Mouse (Mus musculus) midbrain, embryonic 15.5 days (tissue): Measurements from ENCODE around the gene AU021092. TPM values are rescaled to one million over a fixed set of nuclear protein-coding genes. Genes with fewer than 3 reads are reported as not detected.
"Not testable (repeated sequence)": the region's sequence is repeated elsewhere in the genome, so short reads cannot be mapped to it uniquely, and the experiment has no call there.

Source experiments
- ATAC-seq: fragments of 200-750 bp; cut with Nextera tagmentation; replicated peaks from 2 replicates; pipeline ENCODE4 v1.8.0; 2017; ENCODE audit warnings: moderate TSS enrichment
- H3K27ac ChIP-seq: fragments of 300-500 bp; sonication (generic); 2 replicates; pipeline ENCODE4 v1.5.1; 2015; ENCODE audit warnings: mild to moderate bottlenecking, inconsistent platforms
- H3K27me3 ChIP-seq: fragments of 300-500 bp; sonication (generic); replicated peaks from 2 replicates; pipeline ENCODE4 v1.6.1; 2015; ENCODE audit warnings: inconsistent platforms
- H3K36me3 ChIP-seq: fragments of 300-500 bp; sonication (generic); replicated peaks from 2 replicates; pipeline ENCODE4 v1.6.1; 2015; ENCODE audit warnings: inconsistent platforms
- H3K4me1 ChIP-seq: fragments of 300-500 bp; sonication (generic); 2 replicates; pipeline ENCODE4 v1.6.1; 2015; ENCODE audit warnings: inconsistent platforms
- H3K4me2 ChIP-seq: fragments of 300-500 bp; sonication (generic); 2 replicates; pipeline ENCODE4 v1.6.1; 2015; ENCODE audit warnings: inconsistent platforms, mild to moderate bottlenecking, moderate library complexity
- H3K4me3 ChIP-seq: fragments of 300-500 bp; sonication (generic); 2 replicates; pipeline ENCODE4 v1.5.1; 2015; ENCODE audit warnings: mild to moderate bottlenecking, inconsistent platforms
- H3K9ac ChIP-seq: fragments of 300-500 bp; sonication (generic); 2 replicates; pipeline ENCODE4 v1.6.1; 2015; ENCODE audit warnings: mild to moderate bottlenecking, inconsistent platforms
- H3K9me3 ChIP-seq: fragments of 300-500 bp; sonication (generic); 2 replicates; pipeline ENCODE4 v1.6.1; 2016; ENCODE audit warnings: inconsistent platforms
- WGBS: fragments of 180-500 bp; shearing (Covaris S2); methylation state at CpG from one replicate; pipeline ENCODE4 v1.1.7; 2015; ENCODE audit warnings: mixed read lengths; 5-methylcytosine and 5-hydroxymethylcytosine counted together
- polyA plus RNA-seq: library from polyadenylated mRNA; unstranded; fragments of >200 nt; fragmentation: Nextera tagmentation; extraction: Ambion mirVana; gene quantifications from 2 replicates; pipeline ENCODE4 v1.2.1, GENCODE M21; 2015

Gene AU021092
- polyA plus RNA-seq, 1 experiment from 2014 or later, result 14.8 TPM

DNA sequence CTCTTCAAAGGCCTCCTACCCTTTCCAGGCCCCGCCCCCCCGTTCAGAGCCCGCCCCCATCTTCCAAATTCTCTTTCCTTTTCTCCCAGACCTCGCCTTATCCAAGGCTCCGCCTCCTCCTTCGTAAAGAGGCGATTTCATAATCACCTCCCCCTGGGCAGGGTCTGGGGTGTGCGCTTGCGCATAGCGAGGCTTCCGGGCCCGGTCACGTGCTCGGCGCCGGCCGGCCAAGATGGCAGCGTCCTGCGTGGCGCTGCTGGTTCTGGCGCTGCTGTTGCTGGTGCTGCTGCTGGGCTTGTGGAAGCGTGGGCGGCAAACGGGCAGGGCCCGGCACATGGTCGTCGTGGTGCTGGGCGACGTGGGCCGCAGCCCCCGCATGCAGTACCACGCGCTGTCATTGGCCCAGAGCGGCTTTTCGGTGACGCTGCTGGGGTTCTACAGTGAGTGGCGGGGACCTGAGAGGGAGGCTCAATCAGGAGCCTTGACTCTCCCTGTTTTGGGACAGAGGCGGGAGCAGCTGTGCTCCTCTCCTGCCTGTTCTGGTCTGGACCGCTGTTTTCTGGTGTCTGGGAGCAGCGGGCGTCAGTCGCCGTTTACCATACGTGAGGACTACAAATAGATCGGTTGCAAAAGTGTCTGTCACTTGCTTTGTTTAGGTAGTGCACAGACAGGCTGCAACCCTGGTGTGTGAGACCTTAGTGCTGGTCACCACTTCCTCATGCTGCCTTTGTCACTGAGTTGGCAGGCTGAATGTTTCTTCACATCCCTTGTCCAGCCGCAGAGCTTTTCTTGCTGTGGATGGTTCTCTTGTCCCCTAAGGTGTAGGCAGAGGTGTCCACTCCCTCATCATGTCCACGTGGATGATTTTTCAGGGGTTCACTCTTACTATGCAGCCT is 11.6 kb upstream of the AU021092 start, which contains the start of gene Alg1:
TSS of gene Alg1 (plus strand) at position 204 of the 896 bp plus-strand sequence.
- peak within 1 kb of the TSS; percentile 70 for H3K27ac ChIP-seq
- peak within 1 kb of the TSS; percentile 70 for H3K4me2 ChIP-seq
- H3K36me3 ChIP-seq, result no peaks in the 10 kb centered on the region
- ATAC-seq, result peak; percentile 97
- peaks cover 3% of the 10 kb centered on the region; the same call in 1 of the 2 replicates for H3K27me3 ChIP-seq
- H3K4me1 ChIP-seq, result peaks cover 10% of the 10 kb centered on the region
- peak within 1 kb of the TSS; percentile 68 for H3K9ac ChIP-seq
- H3K4me3 ChIP-seq, result peak within 1 kb of the TSS; percentile 67
- 3% methylated on average over 47 of the region's 47 CpGs for WGBS
- no peaks in the 10 kb centered on the region for H3K9me3 ChIP-seq

DNA sequence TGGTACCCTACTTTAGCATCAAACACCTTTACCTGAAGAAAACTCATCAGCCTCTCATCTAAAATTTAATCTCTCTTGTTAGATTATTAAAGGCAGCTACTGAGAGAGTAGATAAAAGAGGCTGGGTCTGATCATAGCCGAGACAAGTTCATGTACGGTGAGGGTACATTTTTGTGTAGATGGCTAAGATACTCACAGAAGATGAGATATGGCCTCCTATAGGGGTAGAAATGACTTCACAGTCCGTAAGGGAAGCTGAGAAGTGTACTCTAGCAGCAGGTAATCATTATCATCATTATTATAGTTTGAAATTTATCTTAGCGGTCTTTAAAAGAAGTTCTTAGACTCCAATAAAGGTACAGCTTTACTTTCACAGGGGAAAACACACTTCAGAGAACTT is 10.9 kb upstream of the AU021092 start:
- Histone ChIP-seq H3K4me1 (peaks cover 10% of the 10 kb centered on the region), H3K27ac (no peak overlapping the region), H3K4me2 (peak overlapping the region; percentile 70), H3K9me3 (no peaks in the 10 kb centered on the region), H3K27me3 (peaks cover 3% of the 10 kb centered on the region; the same call in 1 of the 2 replicates), H3K9ac (no peak overlapping the region), H3K4me3 (peak overlapping the region; percentile 67), H3K36me3 (no peaks in the 10 kb centered on the region)
- 72% methylated on average over 4 of the region's 4 CpGs for WGBS
- no peak; the same call in 1 of the 2 replicates for ATAC-seq

DNA sequence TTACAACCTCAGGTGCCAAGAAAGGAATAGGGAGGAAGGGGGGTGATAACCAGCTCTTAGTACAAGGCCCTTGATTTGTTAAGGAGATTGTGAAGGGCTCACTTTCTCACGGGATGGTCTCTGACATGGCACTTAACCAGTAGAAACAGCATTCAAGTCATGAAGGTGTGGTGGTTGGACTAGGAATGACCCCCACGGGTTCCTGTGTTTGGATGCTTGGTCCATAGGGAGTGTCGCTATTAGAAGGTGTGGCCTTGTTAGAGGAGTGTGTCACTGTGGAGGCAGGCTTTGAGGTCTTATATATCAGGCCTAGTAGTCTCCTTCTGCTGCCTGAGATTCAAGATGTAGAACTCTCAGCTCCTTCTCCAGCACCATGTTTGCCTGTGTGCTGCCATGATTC is 6.0 kb upstream of the AU021092 start:
- not testable (repeated sequence) for H3K9me3 ChIP-seq, H3K27ac ChIP-seq, H3K36me3 ChIP-seq, H3K4me2 ChIP-seq, H3K4me1 ChIP-seq, ATAC-seq, H3K4me3 ChIP-seq, H3K27me3 ChIP-seq, H3K9ac ChIP-seq
- 76% methylated on average over 3 of the region's 3 CpGs for WGBS

DNA sequence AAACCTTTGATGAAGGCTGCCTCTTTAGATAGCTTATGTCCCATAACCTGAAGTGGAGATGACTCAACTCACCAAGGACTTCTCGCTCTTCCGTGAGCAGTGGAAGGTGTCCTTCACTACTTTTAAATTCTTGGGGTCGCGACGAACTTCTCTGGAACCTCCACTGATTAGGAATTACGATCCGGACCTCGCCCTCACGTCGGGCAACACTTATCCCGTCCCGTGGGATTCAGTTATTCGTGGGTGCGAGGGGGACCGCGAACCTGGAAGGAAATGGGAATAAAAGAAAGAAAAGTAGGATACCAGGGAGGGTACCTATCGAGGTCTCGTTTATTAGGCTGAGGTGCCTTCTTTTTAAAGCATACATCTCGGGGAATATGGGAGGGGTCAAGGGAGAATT is 5.4 kb upstream of the AU021092 start:
- not testable (repeated sequence) for ATAC-seq, H3K9me3 ChIP-seq, H3K4me3 ChIP-seq, H3K4me2 ChIP-seq, H3K4me1 ChIP-seq, H3K27ac ChIP-seq, H3K9ac ChIP-seq, H3K27me3 ChIP-seq, H3K36me3 ChIP-seq
- WGBS, result 85% methylated on average over 19 of the region's 19 CpGs

DNA sequence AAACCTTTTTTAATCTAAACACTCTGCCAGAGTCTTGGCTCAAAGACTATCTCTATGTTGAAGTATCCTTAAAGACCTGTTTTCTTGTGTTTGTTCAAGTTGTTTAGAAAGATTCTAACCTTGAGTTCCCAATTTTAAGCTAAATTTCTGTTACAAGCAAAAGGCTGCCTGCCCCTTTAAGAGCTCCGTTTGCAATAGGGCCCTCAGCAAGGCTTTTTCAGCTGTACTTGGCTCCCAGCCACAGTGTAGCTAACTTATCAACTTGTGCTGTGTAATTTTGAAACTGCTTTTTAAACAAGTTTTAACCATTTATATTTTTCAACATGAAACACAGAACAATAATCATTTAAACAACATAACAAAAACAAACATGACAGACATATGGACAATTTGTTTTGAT is 4.4 kb upstream of the AU021092 start:
- H3K4me3 ChIP-seq, H3K9ac ChIP-seq, H3K27me3 ChIP-seq, H3K9me3 ChIP-seq, H3K36me3 ChIP-seq, H3K4me2 ChIP-seq, ATAC-seq, H3K4me1 ChIP-seq, H3K27ac ChIP-seq: not testable (repeated sequence)
- WGBS, result 12% methylated on average over 1 of the region's 1 CpGs

DNA sequence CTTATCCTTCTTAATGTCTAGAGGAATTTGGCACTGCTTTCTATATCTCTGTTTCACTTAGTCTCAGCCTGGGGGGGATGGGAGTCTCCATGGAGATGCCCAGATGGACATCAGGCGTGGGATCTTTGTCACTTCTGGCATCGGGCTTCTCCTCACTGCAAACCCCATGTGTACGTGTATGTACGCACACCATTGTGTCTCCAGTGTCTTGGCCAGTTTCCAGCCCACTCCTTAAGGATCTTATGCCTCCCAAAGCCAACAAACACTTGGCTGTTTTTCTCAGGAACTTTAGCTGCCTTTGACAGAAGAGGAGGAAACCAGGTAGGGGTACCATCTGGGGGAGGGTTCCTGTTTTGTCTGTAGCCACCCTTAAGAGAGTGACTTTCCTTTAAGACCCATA is 696 bp downstream of the AU021092 start:
- no peak for ATAC-seq
- no peak overlapping the region for H3K9ac ChIP-seq
- H3K9me3 ChIP-seq, result no peaks in the 10 kb centered on the region
- no peaks in the 10 kb centered on the region for H3K4me1 ChIP-seq
- WGBS, result 53% methylated on average over 4 of the region's 4 CpGs
- peaks cover 3% of the 10 kb centered on the region; the same call in 1 of the 2 replicates for H3K27me3 ChIP-seq
- no peaks in the 10 kb centered on the region for H3K36me3 ChIP-seq
- H3K4me3 ChIP-seq, result no peak overlapping the region
- no peak overlapping the region for H3K4me2 ChIP-seq
- H3K27ac ChIP-seq, result no peak overlapping the region

DNA sequence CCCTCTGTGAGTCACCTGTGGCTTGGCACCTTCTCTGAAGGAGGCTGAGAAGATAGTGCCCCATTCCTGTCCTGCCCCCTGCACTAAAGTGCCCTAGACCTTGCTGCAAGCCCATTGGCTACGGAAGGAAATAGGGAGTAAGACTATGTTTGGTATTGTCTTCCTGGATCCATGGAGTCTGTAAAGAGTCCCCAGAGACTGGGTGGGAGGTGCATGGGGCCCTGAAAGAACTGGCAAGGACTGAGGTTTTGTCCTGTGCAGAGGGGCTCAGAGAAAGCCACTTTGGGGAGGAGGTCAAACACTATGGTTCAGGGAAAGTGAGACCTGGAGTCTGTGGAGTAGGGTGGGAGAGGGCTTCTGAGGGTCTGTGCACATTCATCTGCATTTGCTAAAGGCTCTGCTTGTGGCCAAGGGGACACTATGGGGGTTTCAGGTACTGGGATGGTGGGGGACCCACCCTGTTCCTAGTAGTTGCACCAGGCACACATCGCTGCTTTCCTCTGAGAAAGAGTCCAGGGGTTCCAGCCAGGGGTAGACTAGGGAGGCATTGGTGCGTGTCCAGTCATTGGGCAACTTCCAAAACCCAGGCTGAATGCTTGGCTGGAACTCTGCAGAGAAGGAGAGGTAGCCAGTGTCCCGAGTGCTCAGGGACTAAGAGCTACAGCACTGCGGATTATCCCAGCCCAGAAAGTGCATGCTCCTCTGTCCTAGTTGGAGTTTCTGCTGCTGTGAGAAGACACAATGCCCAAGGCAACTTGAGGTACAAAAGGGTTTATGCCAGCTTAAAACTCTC is 4.6 kb downstream of the AU021092 start:
- Histone ChIP-seq H3K9me3 (no peaks in the 10 kb centered on the region), H3K9ac (no peak overlapping the region), H3K36me3 (no peaks in the 10 kb centered on the region), H3K27ac (no peak overlapping the region), H3K4me1 (no peaks in the 10 kb centered on the region), H3K4me3 (no peak overlapping the region), H3K27me3 (peaks cover 3% of the 10 kb centered on the region; the same call in 1 of the 2 replicates), H3K4me2 (no peak overlapping the region)
- 64% methylated on average over 5 of the region's 5 CpGs for WGBS
- no peak for ATAC-seq

DNA sequence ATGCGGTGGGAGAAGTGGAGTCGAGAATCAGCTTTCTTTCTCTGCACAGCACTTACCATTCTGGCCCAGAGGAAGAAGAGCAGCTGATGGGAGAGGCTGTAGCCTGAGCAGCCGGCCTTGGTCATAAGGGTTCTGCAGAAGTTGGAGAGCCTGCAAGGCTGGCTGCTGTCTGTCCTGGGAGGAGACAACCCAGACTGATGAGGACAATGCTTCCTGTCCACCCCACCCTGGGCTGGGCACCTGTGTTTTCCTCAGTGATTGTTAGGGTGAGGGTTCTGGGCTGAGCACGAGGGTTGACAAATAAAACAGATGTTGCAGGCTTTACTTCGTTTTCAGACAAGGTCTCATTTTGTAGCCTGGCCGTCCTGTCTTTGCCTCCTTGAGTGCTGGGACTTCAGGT is 5.4 kb downstream of the AU021092 start:
- Histone ChIP-seq H3K9ac (no peak overlapping the region), H3K9me3 (no peaks in the 10 kb centered on the region), H3K27ac (no peak overlapping the region), H3K4me2 (no peak overlapping the region), H3K36me3 (no peaks in the 10 kb centered on the region), H3K27me3 (0 out of 2 replicates have a peak, but pooled peaks cover 3% of the 10 kb centered on the region), H3K4me3 (no peak overlapping the region), H3K4me1 (no peaks in the 10 kb centered on the region)
- ATAC-seq, result no peak
- 72% methylated on average over 6 of the region's 6 CpGs for WGBS

DNA sequence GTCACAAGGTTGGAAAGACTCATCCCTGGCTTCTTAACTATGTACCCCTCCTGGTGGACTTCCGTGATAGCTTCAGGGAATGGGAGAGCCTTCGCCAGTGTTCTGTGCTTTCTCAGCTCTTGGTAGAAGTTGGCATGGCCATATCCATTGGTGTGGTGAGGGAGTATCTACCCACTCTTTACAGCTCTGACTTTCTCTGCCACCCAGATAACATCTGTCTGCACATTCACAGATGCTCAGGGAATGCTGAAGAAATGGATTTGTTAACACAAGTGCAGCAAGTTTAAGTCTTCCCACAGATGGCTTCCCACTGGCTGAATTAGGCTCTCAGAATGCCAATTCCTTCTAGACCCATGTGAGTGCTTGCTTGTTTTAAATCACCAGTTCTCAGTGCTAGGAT is 8.0 kb downstream of the AU021092 start:
- Histone ChIP-seq H3K27ac (no peak overlapping the region), H3K36me3 (no peaks in the 10 kb centered on the region)

DNA sequence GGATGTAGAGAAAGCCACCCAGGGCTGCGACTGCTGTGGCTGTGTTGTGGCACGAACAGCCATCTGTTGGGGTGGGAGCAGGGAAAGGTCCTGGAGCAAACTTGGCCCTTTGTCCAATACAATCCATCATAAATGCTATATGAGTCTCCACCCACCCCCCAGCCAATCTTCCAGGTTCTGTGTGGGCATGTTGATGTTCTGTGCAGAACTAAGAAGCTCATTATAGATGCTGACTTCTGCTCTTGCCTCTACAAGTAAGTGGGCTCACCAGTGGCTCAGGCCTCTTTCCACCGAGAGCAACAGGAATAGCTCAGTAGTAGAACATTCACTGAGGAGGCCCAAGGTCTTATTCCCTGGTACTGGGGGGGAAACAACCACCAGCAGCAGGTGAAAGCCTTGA is 9.9 kb downstream of the AU021092 start:
- Histone ChIP-seq H3K9me3 (no peaks in the 10 kb centered on the region), H3K4me1 (no peaks in the 10 kb centered on the region), H3K27ac (no peak overlapping the region), H3K4me2 (no peak overlapping the region), H3K9ac (no peak overlapping the region), H3K27me3 (no peaks in the 10 kb centered on the region), H3K4me3 (no peak overlapping the region), H3K36me3 (no peaks in the 10 kb centered on the region)
- ATAC-seq, result no peak
- WGBS, result 86% methylated on average over 3 of the region's 3 CpGs

More for the DNA sequence above, 8.0 kb downstream of the AU021092 start:
- Histone ChIP-seq H3K4me1 (no peaks in the 10 kb centered on the region), H3K9me3 (no peaks in the 10 kb centered on the region), H3K27me3 (no peaks in the 10 kb centered on the region), H3K9ac (no peak overlapping the region), H3K4me2 (no peak overlapping the region), H3K4me3 (no peak overlapping the region)
- ATAC-seq, result no peak
- WGBS, result 93% methylated on average over 2 of the region's 2 CpGs

DNA sequence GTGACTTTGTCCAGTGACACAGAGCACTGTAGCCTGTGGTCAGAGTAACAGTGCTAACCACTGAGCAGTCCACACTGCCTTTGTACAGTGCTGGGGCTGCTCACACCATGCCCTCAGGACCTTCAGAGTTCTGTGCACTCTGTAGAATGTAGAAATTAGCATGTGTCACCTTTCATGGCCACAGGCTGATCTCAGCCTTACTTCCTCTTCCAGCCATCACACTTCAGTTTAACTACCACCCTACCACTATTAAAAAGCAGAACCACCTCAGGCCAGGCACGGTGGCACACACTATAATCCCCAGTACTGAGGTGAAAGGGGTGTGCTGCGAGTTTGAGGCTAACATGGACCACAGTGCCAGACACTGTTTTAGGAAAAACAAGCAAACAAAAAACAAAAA is 11.7 kb downstream of the AU021092 start:
- Histone ChIP-seq H3K27me3 (0 out of 2 replicates have a peak, but pooled peaks cover 4% of the 10 kb centered on the region), H3K9ac (no peak overlapping the region), H3K27ac (no peak overlapping the region), H3K4me3 (no peak overlapping the region), H3K4me1 (no peaks in the 10 kb centered on the region), H3K9me3 (no peaks in the 10 kb centered on the region), H3K4me2 (no peak overlapping the region), H3K36me3 (no peaks in the 10 kb centered on the region)
- WGBS, result 70% methylated on average over 2 of the region's 2 CpGs
- ATAC-seq, result no peak

DNA sequence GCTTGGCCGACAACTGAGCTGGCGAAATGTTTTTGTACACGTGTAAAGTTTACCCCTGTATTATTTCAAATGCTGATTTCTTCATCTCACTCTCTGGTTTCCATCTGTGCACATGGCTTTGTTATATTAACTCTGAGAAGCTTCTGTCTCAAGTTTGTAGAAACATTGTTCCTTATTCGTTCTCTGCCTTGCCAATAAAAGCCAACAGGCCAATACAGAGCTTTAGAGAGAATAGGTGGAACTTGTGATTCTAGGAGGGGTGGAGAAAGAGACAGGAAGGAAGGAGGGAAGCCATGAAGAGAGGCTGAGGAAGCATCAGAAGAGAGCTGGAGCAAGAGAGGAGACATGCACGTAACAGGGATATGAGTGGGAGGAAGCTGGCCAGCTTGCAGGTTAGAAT is 16.0 kb downstream of the AU021092 start:
- no peak overlapping the region for H3K4me2 ChIP-seq
- peaks cover 10% of the 10 kb centered on the region for H3K4me1 ChIP-seq
- no peak for ATAC-seq
- H3K4me3 ChIP-seq, result no peak overlapping the region
- no peak overlapping the region for H3K27ac ChIP-seq
- 75% methylated on average over 5 of the region's 5 CpGs for WGBS
- 0 out of 2 replicates have a peak, but pooled peaks cover 13% of the 10 kb centered on the region for H3K27me3 ChIP-seq
- H3K9me3 ChIP-seq, result no peaks in the 10 kb centered on the region
- no peaks in the 10 kb centered on the region for H3K36me3 ChIP-seq
- H3K9ac ChIP-seq, result no peak overlapping the region
